Mouse (Mus musculus) urinary bladder, postnatal 36 days (tissue): ENCODE measurements around the gene Zfp207.
A peak's percentile ranks its signal among the peaks of the same experiment; 100 is the strongest.
"Not testable (repeated sequence)": the region's sequence is repeated elsewhere in the genome, so short reads cannot be mapped to it uniquely, and the experiment has no call there.

Experiments
- DNase-seq, 2 experiments: peaks; one replicate each; pipeline ENCODE4 v3.0.0; 2022; ENCODE audit warnings: low spot score in 2 of 2, mixed read lengths in 1 of 2

The Zfp207 gene

DNA sequence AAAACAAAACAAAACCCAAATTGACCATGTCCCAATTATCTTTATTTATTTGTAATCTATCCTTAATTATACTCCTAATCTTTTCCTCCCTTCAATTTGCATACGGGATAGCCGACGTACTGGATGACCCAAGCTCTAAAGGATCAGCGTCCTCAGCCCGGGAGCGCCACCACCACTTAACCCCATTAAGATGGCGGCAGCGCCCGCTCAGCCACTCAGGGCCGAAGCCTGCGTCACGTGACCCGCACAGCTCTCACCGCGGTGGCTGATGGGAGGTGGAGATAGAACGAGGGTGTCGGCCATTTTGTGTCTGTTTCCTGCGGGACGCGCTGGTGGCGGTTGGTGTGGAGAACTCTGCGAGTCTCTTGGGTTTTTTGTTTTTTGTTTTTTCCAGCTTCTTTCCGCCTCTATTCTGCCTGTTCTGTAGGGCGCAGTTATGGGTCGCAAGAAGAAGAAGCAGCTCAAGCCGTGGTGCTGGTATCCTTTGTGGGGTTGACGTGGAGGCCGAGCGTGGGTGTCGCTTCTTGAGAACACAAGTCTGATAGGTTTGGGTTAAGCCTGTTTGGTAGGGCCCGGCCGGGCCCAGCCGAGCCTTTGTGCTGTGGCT, at the start of gene Zfp207:
TSS of gene Zfp207 (plus strand) at position 261 of the 607 bp plus-strand sequence.
- DNase-seq = peak; percentile 93 to 97

DNA sequence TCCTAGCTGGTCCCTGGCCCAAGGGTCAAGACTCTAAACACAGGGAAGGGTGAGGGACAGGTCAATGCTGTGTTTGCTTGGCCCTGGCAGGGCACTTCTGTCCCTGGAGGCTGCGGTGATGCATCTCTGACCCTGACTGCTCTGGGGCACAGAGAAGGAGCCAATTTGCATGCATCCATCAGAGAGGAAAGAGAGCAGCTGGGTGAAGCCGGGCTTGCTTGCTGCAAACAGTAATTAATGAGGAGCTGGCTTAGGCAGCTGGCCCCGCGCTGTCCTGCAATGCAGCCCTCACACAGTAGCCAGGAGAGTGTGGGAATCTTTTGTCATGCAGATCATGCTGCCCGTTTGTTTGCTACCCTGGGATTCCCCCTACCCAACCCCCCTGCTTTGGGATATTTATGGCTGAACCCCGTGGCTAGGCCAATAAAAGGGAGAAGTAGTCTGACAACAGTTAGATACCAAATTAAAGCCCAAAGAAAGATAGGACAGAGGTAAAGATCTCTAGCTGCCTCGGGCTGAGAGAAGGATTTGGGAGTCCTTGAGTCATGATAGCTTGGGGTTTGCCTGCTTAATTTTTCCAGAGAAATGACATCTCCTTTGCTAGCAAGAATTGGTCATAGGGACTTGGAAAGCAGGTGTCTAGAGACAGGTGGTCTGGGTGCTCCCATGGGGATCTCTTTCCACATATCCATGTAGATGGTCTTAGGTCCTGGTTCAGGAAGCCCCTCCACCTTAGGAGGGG, 47.3 kb upstream of the Zfp207 start:
- no peak for DNase-seq

DNA sequence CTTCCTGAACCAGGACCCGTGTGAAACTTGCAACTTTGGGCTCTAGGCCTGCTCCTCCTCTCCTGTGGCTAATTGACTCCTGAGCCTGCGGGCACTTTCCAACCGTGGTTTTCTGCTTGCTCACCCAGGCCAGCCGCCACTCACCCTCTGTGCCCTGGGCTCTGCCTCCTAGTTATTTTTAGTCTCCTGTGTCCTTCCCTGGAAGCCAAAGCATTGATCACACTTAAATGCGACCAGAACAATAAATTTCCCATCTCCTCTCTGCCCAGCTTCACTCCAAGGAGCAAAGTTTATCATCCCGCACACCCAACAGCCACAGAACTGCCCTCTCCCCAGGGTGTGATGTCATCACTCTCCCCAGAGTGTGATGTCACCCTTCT, 46.7 kb upstream of the Zfp207 start:
- DNase-seq = no peak

DNA sequence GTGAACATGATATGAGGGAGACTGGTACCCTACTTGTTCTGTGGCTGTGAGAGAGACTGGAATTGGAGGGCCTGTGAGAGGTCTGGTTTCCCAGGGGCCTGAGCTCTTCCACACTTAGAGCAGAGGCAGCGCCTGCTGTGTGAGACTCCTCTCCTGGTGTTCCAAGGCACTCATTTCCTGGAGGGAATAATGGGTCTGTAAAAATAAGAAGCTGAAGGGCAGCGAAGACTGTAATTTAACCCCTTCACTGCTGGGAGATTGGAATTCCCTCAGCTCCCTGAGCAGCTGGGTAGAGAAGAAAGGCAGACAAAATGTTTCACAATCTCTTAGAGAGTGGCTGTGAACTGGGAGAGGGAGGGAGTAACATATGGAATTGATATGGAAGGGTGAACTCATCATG, 40.6 kb upstream of the Zfp207 start:
- DNase-seq = no peak

DNA sequence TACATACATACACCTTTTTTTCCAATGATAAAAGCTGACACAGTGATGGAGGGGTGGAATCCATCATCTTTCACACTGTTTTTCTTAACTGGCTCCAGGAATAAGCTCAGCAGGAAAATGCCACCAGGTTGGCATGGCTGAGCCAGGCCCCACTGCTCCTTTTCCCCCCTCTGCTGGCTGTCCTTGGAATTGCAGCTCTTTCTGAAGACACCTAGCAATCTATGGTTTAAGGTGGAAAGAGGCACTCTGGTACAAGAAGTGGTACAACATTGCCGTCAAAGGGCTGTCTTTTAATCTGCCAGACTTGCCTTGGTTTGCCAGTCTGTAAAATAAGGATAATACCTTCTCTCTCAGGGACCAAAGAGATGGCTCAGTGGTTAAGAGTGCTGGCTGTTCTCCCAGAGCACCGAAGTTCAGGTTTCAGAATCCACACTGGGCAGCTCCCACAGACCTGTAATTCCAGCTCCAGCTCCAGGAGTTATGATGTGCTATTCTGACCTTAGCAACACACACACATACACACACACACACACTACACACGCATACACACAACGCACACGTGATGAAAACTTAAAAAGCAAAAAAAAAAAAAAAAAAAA, 31.1 kb upstream of the Zfp207 start:
- peak; percentile 80 to 84 for DNase-seq

DNA sequence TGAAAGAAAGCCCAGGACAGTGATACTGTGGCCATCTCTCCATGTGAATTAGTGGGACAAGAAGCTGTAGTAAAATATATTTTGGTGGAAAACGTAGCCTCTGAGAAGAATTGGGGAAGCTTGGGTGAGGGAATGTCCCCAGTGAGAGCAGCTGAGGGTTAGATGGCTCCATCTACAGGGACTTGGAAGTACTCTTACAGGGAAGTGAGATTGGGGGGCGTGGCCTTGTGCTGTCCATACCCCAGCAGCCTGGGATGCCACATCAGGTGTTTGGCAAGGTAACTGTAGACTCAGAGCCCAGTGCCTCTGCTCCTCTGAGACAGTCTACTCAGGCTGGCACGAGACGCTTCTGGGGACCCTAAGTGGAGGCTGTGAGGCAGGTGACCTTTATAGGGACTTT, 28.2 kb upstream of the Zfp207 start:
- DNase-seq = no peak

DNA sequence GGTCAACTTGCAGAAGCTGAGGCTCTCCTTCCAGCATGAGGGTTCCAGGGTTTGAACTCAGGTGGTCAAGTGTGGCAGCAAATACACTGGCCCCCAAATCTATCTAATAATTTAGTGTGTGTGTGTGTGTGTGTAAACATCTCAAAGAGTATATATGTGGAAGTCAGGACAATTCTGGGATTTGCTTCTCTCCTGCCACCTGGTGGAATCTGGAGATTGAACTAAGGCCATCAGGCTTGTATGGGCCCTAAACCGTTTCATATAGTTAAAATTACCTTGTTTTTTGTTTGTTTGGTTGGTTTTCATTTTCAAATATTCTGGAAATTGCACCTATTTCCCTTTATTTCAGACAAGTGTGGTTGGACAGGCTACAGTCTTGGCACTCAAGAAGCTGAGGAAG, 14.1 kb upstream of the Zfp207 start:
- DNase-seq = no peak

DNA sequence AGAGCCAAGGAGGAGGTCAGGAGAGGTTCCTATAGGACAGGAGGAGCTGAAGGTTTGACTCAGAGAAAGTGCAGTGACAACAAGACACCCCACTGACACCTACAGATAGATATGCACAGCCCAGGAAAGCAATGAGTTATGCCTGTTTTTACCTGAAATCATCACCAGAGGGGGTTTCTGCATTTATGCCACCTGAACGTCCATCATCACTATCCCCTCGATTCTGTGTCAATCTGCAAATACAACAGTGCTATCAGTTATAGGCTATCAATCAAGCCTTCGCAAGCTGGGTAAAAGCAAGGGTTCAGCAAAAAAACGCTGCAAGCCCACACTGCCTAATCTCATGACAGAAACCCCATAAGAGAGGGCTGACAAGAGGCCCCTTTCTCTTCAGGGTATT, 6.4 kb upstream of the Zfp207 start:
- DNase-seq = no peak

DNA sequence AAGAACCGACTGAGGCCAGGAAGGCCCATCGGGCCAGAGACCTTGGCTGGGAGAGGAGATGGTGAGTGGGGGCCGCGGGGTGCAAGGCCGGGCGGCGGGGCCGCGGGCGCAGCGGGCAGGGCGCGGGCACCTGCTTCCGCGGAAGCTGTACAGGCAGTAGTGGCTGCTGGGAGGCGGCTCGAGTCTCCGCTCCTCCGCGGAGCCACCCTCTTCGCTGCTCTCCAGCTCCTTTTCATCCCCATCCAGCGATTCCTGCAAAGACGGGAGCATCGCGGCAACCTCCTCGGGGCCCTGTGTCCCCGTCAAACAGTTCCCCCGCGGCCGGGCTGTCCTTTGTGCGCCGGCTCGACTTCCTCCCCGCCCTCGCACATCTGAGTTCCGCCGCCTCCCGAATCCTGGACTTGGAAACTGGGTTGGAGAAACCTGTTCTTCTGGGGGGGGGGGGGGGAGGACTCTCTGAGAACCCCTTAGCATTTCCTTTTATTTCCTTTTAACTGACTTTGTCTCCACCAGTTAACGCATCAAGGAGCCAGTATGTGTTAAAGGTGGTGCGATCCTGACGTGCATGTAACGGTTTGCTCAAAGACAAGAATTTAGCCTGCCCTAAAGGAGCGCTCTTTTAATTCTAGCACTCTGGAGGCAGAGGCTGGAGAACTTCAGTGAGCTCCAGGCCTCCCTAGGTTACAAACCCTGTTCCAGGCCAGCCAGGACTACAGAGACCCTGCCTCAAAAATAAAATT, 5.2 kb upstream of the Zfp207 start, which contains the start of gene 5730455P16Rik:
TSS of gene 5730455P16Rik (minus strand) at position 323 of the 740 bp plus-strand sequence.
- peak; percentile 60 to 78 for DNase-seq

DNA sequence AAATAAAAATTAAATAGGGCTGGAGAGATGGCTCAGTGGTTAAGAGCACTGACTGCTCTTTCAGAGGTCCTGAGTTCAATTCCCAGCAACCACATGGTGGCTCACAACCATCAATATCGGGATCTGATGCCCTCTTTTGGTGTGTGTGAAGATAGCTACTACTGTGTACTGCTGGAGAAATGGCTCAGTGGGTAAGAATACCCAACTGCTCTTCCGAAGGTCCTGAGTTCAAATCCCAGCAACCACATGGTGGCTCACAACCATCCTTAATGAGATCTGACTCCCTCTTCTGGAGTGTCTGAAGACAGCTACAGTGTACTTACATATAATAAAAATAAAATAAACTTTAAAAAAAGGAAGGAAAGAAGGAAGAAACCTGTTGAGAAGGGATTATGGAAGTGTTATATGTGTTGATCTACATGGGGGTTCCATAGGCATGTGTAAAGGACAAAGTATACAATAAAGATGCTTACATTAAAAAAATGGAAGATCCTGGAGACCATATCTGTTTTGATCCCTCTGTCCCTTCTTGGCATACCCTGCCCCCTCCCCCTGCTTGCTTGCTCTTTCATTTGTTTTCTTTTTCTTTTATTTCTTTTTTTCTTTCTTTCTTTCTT, 4.5 kb upstream of the Zfp207 start:
- DNase-seq = not testable (repeated sequence)

DNA sequence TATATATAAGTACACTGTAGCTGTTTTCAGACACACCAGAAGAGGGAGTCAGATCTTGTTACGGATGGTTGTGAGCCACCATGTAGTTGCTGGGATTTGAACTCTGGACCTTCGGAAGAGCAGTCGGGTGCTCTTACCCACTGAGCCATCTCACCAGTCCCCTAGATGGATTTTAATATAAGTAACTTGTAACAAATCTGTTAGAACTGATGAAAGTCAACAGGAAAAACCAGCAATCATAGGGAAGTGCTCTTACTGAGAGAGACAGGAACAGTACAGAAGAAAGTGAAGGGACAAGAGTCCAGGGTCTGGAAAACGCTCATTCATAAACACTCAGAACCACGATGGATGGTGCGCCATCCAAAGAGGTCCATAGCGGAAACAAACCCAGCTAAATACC, 3.9 kb upstream of the Zfp207 start:
- DNase-seq = not testable (repeated sequence)

DNA sequence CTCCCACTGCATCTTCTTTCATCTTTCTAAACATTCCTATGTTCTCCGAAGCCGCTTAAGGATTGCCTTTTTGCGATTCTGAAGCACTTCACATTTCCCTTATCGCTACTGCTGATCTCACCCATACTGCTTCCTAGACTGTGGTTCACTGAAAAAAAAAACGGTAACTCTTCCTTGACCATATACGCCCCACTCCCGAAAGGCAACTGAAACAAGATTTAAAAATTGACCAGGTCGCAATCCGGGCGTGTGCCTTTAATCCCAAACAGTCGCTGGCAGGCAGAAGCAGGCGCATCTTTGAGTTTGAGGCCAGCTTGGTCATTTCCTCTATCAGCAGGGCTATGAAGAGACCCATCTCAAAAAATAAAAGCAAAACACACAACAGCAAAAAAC, 457 bp upstream of the Zfp207 start:
- DNase-seq = peak in 1 of 2 experiments; percentile 23

DNA sequence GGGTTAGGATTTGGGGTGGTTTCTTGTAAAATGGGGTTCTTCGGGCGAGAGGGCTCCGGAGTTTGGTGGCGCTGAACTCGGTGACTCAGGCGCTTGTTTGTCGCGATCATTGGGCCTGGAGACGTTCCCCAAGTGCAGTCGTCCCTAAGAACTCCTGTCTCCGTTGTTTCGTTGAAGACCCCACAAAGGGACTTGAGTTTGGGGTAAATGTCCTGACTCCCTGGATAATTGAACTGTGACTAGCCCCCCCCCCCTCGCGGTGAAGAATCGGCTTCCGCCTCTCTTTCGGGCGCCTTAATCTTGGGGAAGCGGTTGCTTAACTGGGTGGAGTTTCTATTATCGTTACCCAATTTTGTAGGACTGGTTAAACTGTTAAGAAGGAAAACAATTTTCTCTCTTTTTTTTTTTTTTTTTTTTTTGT, 557 bp downstream of the Zfp207 start:
- DNase-seq = no peak

DNA sequence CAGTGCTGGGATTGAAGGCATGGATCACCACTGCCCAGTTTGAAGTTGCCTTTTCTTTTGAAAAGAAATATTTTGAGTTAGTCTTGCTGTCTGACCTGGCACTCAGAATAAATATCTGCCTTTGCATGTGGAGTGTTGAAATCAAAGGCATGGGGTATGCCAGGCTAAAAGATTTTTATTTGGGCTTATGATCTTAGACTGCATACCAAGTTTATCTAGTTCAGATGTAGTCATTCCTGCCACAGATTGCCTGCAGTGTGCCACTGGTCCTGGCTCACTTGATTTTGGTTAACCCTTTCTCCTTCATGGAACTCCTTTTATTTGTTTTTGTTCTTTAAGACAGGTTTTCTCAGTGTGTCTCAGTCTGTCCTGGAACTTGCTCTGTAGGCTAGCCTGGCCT, 1.4 kb downstream of the Zfp207 start:
- DNase-seq = no peak

DNA sequence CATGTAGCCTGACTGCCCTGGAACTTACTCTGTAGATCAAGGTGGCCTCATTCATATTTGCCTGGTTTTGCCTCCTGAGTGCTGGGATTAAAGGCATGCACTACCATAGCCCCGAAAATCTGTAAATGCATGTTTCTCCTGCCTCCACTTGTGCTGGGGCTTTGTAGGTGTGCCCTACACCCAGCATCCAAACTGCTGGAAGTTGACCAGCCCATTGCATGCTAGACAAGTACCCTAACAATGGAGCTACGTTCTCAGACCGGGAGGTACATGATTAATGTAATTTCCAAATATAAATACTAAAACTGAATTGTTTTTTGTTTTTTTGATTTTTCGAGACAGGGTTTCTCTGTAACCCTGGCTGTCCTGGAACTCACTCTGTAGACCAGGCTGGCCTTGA, 2.0 kb downstream of the Zfp207 start:
- no peak for DNase-seq

DNA sequence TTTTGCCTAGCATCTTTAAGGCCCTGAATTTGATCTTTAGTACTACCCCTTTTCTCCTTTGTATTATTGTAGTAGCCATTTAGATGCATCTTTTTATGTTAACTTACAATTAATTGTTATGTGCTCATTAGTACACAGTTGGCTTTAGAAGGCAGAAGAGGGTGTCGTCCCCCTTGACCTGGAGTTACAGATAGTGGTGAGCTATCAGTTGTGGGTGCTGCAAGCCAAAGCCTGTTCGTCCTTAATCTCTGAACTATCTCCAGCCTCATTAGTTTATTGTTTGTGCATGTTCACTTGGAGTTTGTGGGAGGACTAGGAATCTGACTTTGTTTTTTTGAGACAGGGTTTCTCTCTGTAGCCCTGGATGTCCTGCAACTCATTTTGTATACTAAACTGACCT, 3.7 kb downstream of the Zfp207 start:
- no peak for DNase-seq

DNA sequence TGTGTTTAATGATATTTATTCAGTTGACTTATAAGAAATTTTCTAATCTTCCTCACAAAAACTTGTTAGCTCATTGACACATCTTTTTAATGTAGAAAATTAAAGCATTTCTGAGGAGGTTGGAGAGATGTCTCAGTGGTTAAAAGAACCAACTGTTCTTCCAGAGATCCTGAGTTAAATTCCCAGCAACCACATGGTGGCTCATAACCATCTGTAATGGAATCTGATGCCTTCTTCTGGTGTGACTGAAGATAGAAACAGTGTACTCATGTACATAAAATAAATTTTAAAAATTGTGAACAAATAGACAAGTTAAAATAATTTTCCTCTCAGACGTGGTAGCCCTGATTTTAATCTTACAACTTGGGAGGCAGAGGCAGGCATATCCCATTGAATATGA, 6.8 kb downstream of the Zfp207 start:
- no peak for DNase-seq

DNA sequence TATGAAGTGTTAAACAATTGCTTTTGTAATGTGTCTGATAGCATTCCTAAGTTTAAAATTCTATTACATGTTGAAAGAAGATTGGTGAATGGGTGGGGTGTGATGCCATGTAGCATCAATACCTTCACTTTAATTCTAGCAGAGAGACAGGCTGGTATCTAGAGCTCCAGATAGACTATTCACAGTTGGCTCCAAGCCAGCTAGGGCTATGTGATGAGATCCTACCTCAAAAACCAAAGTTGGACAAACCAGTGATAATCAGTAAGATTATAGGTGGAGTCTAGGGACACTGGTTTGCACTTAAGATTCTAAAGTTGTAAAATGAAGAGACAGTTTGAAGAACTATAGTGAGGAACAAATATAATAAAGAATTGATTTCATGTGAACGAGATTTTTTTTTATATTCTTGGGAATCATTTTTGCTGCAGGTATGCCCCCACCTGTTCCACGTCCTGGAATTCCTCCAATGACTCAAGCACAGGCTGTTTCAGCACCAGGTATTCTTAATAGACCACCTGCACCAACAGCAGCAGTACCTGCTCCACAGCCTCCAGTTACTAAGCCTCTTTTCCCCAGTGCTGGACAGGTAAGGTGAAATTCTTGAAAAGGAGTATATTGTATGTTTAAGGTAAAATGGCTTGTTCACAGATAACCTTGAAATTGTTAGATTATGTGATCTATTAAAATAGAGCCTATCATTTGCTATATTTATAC, 8.5 kb downstream of the Zfp207 start:
- DNase-seq = no peak

DNA sequence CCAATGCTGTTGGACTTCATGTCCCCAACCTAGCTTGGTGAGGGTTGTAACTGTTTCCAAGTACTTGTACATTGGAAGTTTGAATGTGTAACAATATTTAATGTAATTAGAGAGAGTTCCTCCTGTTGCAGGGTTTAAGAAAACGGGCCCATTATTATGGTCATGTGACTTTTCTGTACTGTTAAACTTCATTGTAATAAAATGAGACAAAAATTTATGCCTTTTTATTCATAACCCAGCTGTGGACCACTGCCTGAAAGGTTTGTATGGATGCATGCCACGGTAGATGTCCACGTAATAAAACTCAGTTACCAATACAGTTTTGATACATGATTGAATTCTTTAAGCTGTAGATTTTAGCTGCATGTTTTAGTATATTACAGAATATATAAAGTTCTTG, 12.9 kb downstream of the Zfp207 start:
- DNase-seq = no peak

DNA sequence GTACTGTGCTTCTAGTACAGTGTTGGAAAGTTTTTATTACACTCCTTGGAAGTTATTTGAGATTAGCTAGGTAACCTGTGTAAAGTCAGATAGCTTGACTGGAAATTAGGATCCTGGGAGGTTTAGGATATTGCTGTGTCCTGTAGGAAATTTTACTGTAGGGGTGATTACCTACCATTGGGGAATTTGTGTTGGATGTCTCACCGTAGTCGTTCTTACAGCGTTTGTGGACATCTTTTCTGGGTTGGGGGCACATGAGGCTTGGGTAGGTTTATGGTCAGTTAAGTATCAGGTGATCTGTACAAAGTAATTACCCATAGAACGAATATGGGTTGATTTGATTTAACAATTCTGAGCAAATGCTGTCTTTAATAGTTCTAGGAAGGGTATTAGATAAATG, 13.5 kb downstream of the Zfp207 start:
- DNase-seq = no peak

DNA sequence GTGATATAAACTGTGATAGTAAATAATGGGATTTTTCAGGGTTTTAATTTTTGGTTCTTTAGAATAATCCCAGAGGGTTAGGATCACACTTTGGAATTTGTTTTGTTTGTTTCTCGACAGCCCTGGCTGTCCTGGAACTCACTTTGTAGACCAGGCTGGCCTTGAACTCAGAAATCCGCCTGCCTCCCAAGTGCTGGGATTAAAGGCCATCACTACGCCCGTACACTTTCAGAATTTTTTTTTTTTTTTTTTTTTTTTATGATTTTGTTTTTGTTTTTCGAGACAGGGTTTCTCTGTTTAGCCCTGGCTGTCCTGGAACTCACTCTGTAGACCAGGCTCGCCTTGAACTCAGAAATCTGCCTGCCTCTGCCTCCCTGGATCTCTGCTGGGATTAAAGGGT, 24.8 kb downstream of the Zfp207 start:
- DNase-seq = not testable (repeated sequence)
